23 mouse cellular contexts compared by ENCODE assay signal in genomic region chr19:10585112-10585511, GRCm38 (mm10). TPM values are rescaled to one million over a fixed set of nuclear protein-coding genes. Genes with fewer than 3 reads are reported as not detected.
DNase-seq lines count a peak whose midpoint lies in the region; ATAC-seq and TF ChIP-seq lines count a peak whose summit lies in the region.
"Had no signal": no experiment of that assay in that cellular context is flagged by ENCODE, and none has a peak within 500 bp of the region (broad histone marks: within the 10 kb centered on the region; RNA-seq: fewer than 3 reads in every experiment).

No protein-coding gene starts in this region.

- peak; percentile 85 for ATAC-seq in intestine, embryonic 15.5 days
- ATAC-seq in stomach, postnatal 0 days (ENCODE audit: low FRiP score, low TSS enrichment): peak; percentile 49; the same call in 1 of the 2 replicates
- ATAC-seq: forebrain, embryonic 13.5 days; hindbrain, postnatal 0 days; lung, postnatal 0 days; midbrain, embryonic 13.5 days; Patski had no signal

- H3K27ac ChIP-seq in intestine, embryonic 15.5 days: no peak overlapping the region
- H3K27ac ChIP-seq in spleen, adult 2 months (ENCODE audit: insufficient read depth, low read length): peak overlapping the region; percentile 19; the same call in 1 of the 2 replicates
- H3K27ac ChIP-seq in stomach, postnatal 0 days (replicated peaks): no peak overlapping the region
- H3K27ac ChIP-seq in layer of hippocampus, adult 2 months: no peak overlapping the region
- H3K27ac ChIP-seq: embryonic facial prominence, embryonic 12.5 days; forebrain, embryonic 13.5 days; hindbrain, embryonic 10.5 days; hindbrain, postnatal 0 days; midbrain, embryonic 13.5 days; neural tube, embryonic 13.5 days had no signal

- no peaks in the 10 kb centered on the region for H3K4me1 ChIP-seq in intestine, embryonic 15.5 days (replicated peaks)
- H3K4me1 ChIP-seq in spleen, adult 2 months (ENCODE audit: control insufficient read depth, insufficient read depth, insufficient read length): peaks cover 6% of the 10 kb centered on the region; the same call in 1 of the 2 replicates
- no peaks in the 10 kb centered on the region for H3K4me1 ChIP-seq in stomach, postnatal 0 days (replicated peaks; ENCODE audit: control insufficient read depth, insufficient read depth)
- H3K4me1 ChIP-seq: midbrain, embryonic 13.5 days; neural tube, embryonic 13.5 days had no signal

- intact Hi-C loops in left cerebral cortex, postnatal 10 days (cut with DNase I): no loop called here

- no peak overlapping the region for H3K9ac ChIP-seq in intestine, embryonic 15.5 days
- no peak overlapping the region for H3K9ac ChIP-seq in stomach, postnatal 0 days (ENCODE audit: low read length)
- H3K9ac ChIP-seq: embryonic facial prominence, embryonic 12.5 days; forebrain, embryonic 13.5 days; midbrain, embryonic 13.5 days; neural tube, embryonic 13.5 days had no signal

- no peak overlapping the region for H3K4me3 ChIP-seq in intestine, embryonic 15.5 days (replicated peaks)
- no peak overlapping the region for H3K4me3 ChIP-seq in spleen, adult 2 months (ENCODE audit: extremely low read depth, insufficient read depth, insufficient read length)
- no peak overlapping the region for H3K4me3 ChIP-seq in stomach, postnatal 0 days (ENCODE audit: low read depth, low read length)
- H3K4me3 ChIP-seq in layer of hippocampus, adult 2 months: no peak overlapping the region
- H3K4me3 ChIP-seq: embryonic facial prominence, embryonic 12.5 days; erythroblast, embryonic 14.5 days; forebrain, embryonic 13.5 days; hindbrain, embryonic 10.5 days; midbrain, embryonic 13.5 days; neural tube, embryonic 13.5 days had no signal

- TF ChIP-seq EP300 in stomach, postnatal 0 days (optimal IDR thresholded peaks at IDR 0.05): no peak

- no peaks in the 10 kb centered on the region for H3K9me3 ChIP-seq in intestine, embryonic 15.5 days
- no peaks in the 10 kb centered on the region for H3K9me3 ChIP-seq in stomach, postnatal 0 days (ENCODE audit: control insufficient read depth, low read length)
- H3K9me3 ChIP-seq: embryonic facial prominence, embryonic 12.5 days; forebrain, embryonic 13.5 days; hindbrain, embryonic 10.5 days; midbrain, embryonic 13.5 days; neural tube, embryonic 13.5 days had no signal

- H3K27me3 ChIP-seq in intestine, embryonic 15.5 days (replicated peaks): no peaks in the 10 kb centered on the region
- no peaks in the 10 kb centered on the region for H3K27me3 ChIP-seq in spleen, adult 2 months (ENCODE audit: control insufficient read depth, insufficient read depth, low read length)
- no peaks in the 10 kb centered on the region for H3K27me3 ChIP-seq in stomach, postnatal 0 days (ENCODE audit: control insufficient read depth, insufficient read depth, low read length)
- H3K27me3 ChIP-seq: embryonic facial prominence, embryonic 12.5 days; forebrain, embryonic 13.5 days; midbrain, embryonic 13.5 days; neural tube, embryonic 13.5 days; Patski had no signal

- DNase-seq in spleen, adult 18-20 months: peak; percentile 67 to 78
- no peak for DNase-seq in spleen, adult 12 weeks (ENCODE audit: low spot score)
- DNase-seq in spleen, adult 2 months (ENCODE audit: low read depth in 1 of 2, low spot score in 2 of 2): peak; percentile 40 to 85
- DNase-seq in stomach, postnatal 0 days (ENCODE audit: low spot score): no peak
- no peak for DNase-seq in layer of hippocampus, adult 2 months (ENCODE audit: low spot score in 2 of 2)
- no peak for DNase-seq in left cerebral cortex, postnatal 10 days (ENCODE audit: extremely low spot score in 1 of 2, low spot score in 2 of 2)
- DNase-seq in adrenal gland, postnatal 36 days: no peak
- DNase-seq: adrenal gland, postnatal 14 days; cerebellum, adult 11 months; cerebellum, postnatal 10 days; gastrocnemius, postnatal 25 days; kidney, adult 9 months; left cerebral cortex, postnatal 4 days had no signal

- peaks cover 4% of the 10 kb centered on the region; the same call in 1 of the 2 replicates for H3K36me3 ChIP-seq in intestine, embryonic 15.5 days
- H3K36me3 ChIP-seq in spleen, adult 2 months (ENCODE audit: control insufficient read depth, insufficient read depth, low read length): peaks cover 31% of the 10 kb centered on the region
- H3K36me3 ChIP-seq in stomach, postnatal 0 days (ENCODE audit: control insufficient read depth, insufficient read depth, low read length): no peaks in the 10 kb centered on the region

- 59% methylated on average over 8 of the region's 8 CpGs for WGBS in intestine, embryonic 15.5 days
- WGBS in spleen, adult 2 months: 29% methylated on average over 8 of the region's 8 CpGs
- 84% methylated on average over 8 of the region's 8 CpGs for WGBS in stomach, postnatal 0 days

- no peak for TF ChIP-seq POLR2A in spleen, adult 2 months (IDR thresholded peaks at IDR 0.05; ENCODE audit: low read depth, low read length)

- no peak for TF ChIP-seq CTCF in spleen, adult 2 months (IDR thresholded peaks at IDR 0.05; ENCODE audit: extremely low read depth, insufficient read depth, insufficient read length, insufficient replicate concordance)
- TF ChIP-seq CTCF in stomach, postnatal 0 days (IDR thresholded peaks at IDR 0.05; ENCODE audit: low read depth): no peak
- TF ChIP-seq CTCF in layer of hippocampus, adult 2 months (conservative IDR thresholded peaks at IDR 0.05): no peak

- H3K4me2 ChIP-seq in intestine, embryonic 15.5 days (replicated peaks): no peak overlapping the region
- no peak overlapping the region for H3K4me2 ChIP-seq in stomach, postnatal 0 days (replicated peaks; ENCODE audit: low read depth)
- H3K4me2 ChIP-seq: embryonic facial prominence, embryonic 12.5 days; forebrain, embryonic 13.5 days; midbrain, embryonic 13.5 days; neural tube, embryonic 13.5 days had no signal

RNA-seq across cellular contexts. Expression of gene Tmem138, which starts 8.0 kb away (rescaled TPM):
- polyA plus RNA-seq in intestine, embryonic 15.5 days (2015; fragmentation: Nextera tagmentation; extraction: Ambion mirVana): 26.8 and 28.5 TPM in 2 replicates
- polyA plus RNA-seq in spleen, adult 2 months (2012; rRNA removed): 7.3 and 8.6 TPM in 2 replicates
- 11.4 and 12.2 TPM in 2 replicates for polyA plus RNA-seq in stomach, postnatal 0 days (2015; fragmentation: Nextera tagmentation; extraction: Ambion mirVana)
- total RNA-seq in layer of hippocampus, adult 2 months (2021): 10 to 100 TPM; 12.2 to 12.8 TPM
- total RNA-seq in left cerebral cortex, postnatal 10 days (2021): 10 to 100 TPM; 12.4 to 15.2 TPM
- total RNA-seq in adrenal gland, postnatal 36 days (2021): 1 to 10 TPM; 8.2 to 8.6 TPM

RNA-seq across cellular contexts. Expression of gene Cyb561a3, which starts 8.1 kb away (rescaled TPM):
- 17.0 and 19.2 TPM in 2 replicates for polyA plus RNA-seq in intestine, embryonic 15.5 days (2015; fragmentation: Nextera tagmentation; extraction: Ambion mirVana)
- polyA plus RNA-seq in spleen, adult 2 months (2012; rRNA removed): 214 and 230 TPM in 2 replicates
- 15.7 and 16.7 TPM in 2 replicates for polyA plus RNA-seq in stomach, postnatal 0 days (2015; fragmentation: Nextera tagmentation; extraction: Ambion mirVana)
- total RNA-seq in layer of hippocampus, adult 2 months (2021): 10 to 100 TPM in 1 of 2 experiments, 1 to 10 TPM in 1; 9.1 to 11.1 TPM
- total RNA-seq in left cerebral cortex, postnatal 10 days (2021): 10 to 100 TPM; 12.1 to 13.3 TPM
- 10 to 100 TPM; 17.8 to 21.7 TPM for total RNA-seq in adrenal gland, postnatal 36 days (2021)

RNA-seq across cellular contexts. Expression of gene Ddb1, which starts 20.0 kb away (rescaled TPM):
- polyA plus RNA-seq in intestine, embryonic 15.5 days (2015; fragmentation: Nextera tagmentation; extraction: Ambion mirVana): 278 and 283 TPM in 2 replicates
- polyA plus RNA-seq in spleen, adult 2 months (2012; rRNA removed): 53.3 and 59.0 TPM in 2 replicates
- 108 and 110 TPM in 2 replicates for polyA plus RNA-seq in stomach, postnatal 0 days (2015; fragmentation: Nextera tagmentation; extraction: Ambion mirVana)
- total RNA-seq in layer of hippocampus, adult 2 months (2021): 100 to 1,000 TPM; 194 to 210 TPM
- total RNA-seq in left cerebral cortex, postnatal 10 days (2021): 100 to 1,000 TPM; 207 to 211 TPM
- 100 to 1,000 TPM; 272 to 288 TPM for total RNA-seq in adrenal gland, postnatal 36 days (2021)

RNA-seq across cellular contexts. Expression of gene Tkfc, which starts 20.3 kb away (rescaled TPM):
- 36.3 and 45.5 TPM in 2 replicates for polyA plus RNA-seq in intestine, embryonic 15.5 days (2015; fragmentation: Nextera tagmentation; extraction: Ambion mirVana)
- polyA plus RNA-seq in spleen, adult 2 months (2012; rRNA removed): 4.6 and 5.4 TPM in 2 replicates
- polyA plus RNA-seq in stomach, postnatal 0 days (2015; fragmentation: Nextera tagmentation; extraction: Ambion mirVana): 6.3 and 6.7 TPM in 2 replicates
- 10 to 100 TPM; 16.5 to 19.1 TPM for total RNA-seq in layer of hippocampus, adult 2 months (2021)
- 10 to 100 TPM; 26.1 to 32.0 TPM for total RNA-seq in left cerebral cortex, postnatal 10 days (2021)
- 10 to 100 TPM; 18.0 to 20.7 TPM for total RNA-seq in adrenal gland, postnatal 36 days (2021)

RNA-seq across cellular contexts. Expression of gene Tmem216, which starts 29.1 kb away (rescaled TPM):
- 34.5 and 34.9 TPM in 2 replicates for polyA plus RNA-seq in intestine, embryonic 15.5 days (2015; fragmentation: Nextera tagmentation; extraction: Ambion mirVana)
- 6.9 and 8.5 TPM in 2 replicates for polyA plus RNA-seq in spleen, adult 2 months (2012; rRNA removed)
- polyA plus RNA-seq in stomach, postnatal 0 days (2015; fragmentation: Nextera tagmentation; extraction: Ambion mirVana): 23.3 and 23.9 TPM in 2 replicates
- total RNA-seq in layer of hippocampus, adult 2 months (2021): 10 to 100 TPM; 10.8 to 11.4 TPM
- total RNA-seq in left cerebral cortex, postnatal 10 days (2021): 10 to 100 TPM; 11.4 to 12.3 TPM
- total RNA-seq in adrenal gland, postnatal 36 days (2021): 10 to 100 TPM; 15.9 to 21.5 TPM

Comparison
In these comparisons a context has a peak if more than half of its experiments do, and no peak if none do; other contexts are left out.
1. DNase-seq: peak in spleen, adult 18-20 months (2 of 2) and spleen, adult 2 months (2 of 2); none in spleen, adult 12 weeks (single experiment), stomach, postnatal 0 days (single experiment), layer of hippocampus, adult 2 months (0 of 2), left cerebral cortex, postnatal 10 days (0 of 2) and adrenal gland, postnatal 36 days (0 of 2).